Mouse (Mus musculus): ENCODE measurements around the gene Dmrtc2. TPM values are rescaled to one million over a fixed set of nuclear protein-coding genes. Genes with fewer than 3 reads are reported as not detected.

Gene Dmrtc2
- total RNA-seq, 1 experiment from 2014 or later, result not detected

- ATAC-seq (replicated peaks; ENCODE audit: insufficient number of reproducible peaks, low FRiP score, low TSS enrichment, poor library complexity, severe bottlenecking), result no peak
Observed at GRCm38 (mm10) chr7:24861913-24862312, 7.9 kb upstream of the Dmrtc2 start, which contains the start of gene Gm9844. Gene Gm9844, plus strand, starts transcription at chr7:24862213.

GRCm38 (mm10) chr7:24862853-24863252 is 7.0 kb upstream of the Dmrtc2 start:
- ATAC-seq (replicated peaks; ENCODE audit: insufficient number of reproducible peaks, low FRiP score, low TSS enrichment, poor library complexity, severe bottlenecking), result no peak

- ATAC-seq (replicated peaks; ENCODE audit: insufficient number of reproducible peaks, low FRiP score, low TSS enrichment, poor library complexity, severe bottlenecking), result no peak
Observed at GRCm38 (mm10) chr7:24864156-24864555, 5.7 kb upstream of the Dmrtc2 start.

DNA sequence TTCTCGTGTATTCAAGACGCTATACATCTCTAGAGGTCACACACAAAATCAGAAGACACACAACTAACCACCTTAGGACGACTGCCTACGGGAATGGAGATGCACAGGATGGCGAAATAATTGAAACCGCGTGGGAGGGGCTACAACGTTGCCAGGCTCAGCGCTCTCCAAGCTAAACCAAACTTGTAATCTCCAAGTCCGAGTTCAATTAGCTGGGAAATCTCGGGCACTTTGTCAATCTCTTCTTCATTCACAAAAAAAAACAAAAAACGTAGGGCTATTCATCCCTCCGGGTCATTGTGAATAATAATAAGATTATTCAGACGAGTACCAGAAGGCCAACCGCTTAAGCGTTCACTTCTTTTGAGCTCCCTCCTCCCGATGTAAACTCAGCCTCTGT is 777 bp upstream of the Dmrtc2 start:
- no peak for ATAC-seq (replicated peaks; ENCODE audit: insufficient number of reproducible peaks, low FRiP score, low TSS enrichment, poor library complexity, severe bottlenecking)

GRCm38 (mm10) chr7:24877588-24877987 is 7.7 kb downstream of the Dmrtc2 start:
- no peak for ATAC-seq (replicated peaks; ENCODE audit: insufficient number of reproducible peaks, low FRiP score, low TSS enrichment, poor library complexity, severe bottlenecking)

GRCm38 (mm10) chr7:24879620-24880019 is 9.8 kb downstream of the Dmrtc2 start:
- no peak for ATAC-seq (replicated peaks; ENCODE audit: insufficient number of reproducible peaks, low FRiP score, low TSS enrichment, poor library complexity, severe bottlenecking)

DNA sequence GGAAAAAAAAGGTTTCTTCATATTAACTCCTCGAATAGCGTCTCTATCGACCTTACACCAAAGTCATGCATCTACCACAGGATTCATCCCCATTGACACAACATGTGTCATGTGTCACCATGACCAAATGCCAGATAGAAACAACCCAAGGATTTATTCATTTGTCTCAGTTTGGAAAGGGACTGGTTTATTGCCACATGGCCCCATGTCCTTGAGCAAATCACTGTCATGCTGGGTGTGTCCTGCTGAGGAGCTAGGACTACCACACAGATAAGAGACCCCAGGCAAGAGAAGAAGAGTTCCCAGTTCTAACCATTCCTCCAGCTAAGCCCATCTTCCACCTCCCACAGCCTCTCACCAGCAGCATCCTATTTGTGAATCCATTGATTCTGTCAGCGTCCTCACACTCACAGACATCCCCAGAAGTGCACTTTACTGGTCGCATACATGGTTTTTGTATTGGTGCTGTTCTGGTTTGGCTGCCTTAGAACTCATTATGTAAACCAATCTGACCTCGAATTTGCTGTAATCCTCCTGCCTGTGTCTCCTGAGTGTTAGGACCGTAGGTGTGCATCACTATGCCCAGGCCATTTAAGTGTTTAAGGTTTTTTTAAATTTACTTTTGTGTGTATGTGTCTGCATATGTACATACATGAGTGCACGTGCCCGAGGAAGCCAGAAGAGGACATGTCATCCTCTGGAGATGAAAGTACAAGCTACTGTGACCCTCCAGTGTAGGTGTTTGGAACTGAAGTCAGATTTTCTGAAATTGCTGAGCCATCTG is 12.8 kb downstream of the Dmrtc2 start:
- ATAC-seq (replicated peaks; ENCODE audit: insufficient number of reproducible peaks, low FRiP score, low TSS enrichment, poor library complexity, severe bottlenecking), result no peak

GRCm38 (mm10) chr7:24883896-24884692 is 14.2 kb downstream of the Dmrtc2 start, which contains the start of gene Rps19:
Gene Rps19, plus strand, starts transcription at chr7:24884371.
- peak; percentile 89 for ATAC-seq (replicated peaks; ENCODE audit: insufficient number of reproducible peaks, low FRiP score, low TSS enrichment, poor library complexity, severe bottlenecking)

DNA sequence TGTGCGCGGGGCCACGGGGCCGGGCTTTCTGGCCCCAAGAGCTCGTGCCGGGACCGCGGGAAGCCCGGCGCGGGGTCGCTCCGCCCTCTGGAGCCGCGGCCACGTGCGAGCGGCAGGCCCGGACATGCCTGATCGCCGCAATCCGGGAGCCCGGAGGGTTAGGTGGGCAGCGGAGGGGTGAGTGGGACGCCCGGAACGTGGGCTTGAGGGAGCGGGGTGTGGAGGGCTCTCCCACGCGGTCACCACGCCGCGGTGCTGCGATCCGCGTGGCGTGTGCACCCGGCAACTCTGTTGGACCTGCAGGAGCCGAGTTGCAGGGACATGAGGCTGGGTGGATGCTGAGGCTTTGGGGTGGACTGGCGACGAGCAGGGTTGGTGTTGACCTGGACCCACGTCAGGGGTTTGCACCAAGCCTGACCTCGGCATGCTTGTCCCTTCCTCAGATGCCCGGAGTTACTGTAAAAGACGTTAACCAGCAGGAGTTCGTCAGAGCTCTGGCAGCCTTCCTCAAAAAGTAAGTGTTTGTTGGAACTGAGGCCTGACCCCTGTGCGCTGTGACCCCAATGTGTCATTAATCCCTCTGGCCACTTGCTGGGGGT is 14.9 kb downstream of the Dmrtc2 start:
- ATAC-seq (replicated peaks; ENCODE audit: insufficient number of reproducible peaks, low FRiP score, low TSS enrichment, poor library complexity, severe bottlenecking), result no peak

- ATAC-seq (replicated peaks; ENCODE audit: insufficient number of reproducible peaks, low FRiP score, low TSS enrichment, poor library complexity, severe bottlenecking), result no peak
Observed at GRCm38 (mm10) chr7:24885468-24886307, 15.8 kb downstream of the Dmrtc2 start.

DNA sequence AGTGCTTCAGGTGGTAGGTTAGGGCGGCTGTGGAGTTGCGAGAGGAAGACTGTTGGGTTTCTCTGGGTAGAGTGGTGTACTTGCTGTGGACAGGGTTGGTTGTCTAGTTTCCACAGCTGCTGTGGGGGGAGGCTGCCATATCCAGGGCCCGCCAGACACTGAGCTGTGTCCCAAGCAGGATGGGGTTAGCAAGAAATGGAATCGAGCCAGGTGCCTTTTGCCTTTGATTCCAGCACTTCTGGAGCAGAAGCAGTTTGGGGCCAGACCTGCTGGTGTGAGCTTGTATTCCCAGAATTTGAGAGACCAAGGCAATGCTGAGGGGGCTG is 16.4 kb downstream of the Dmrtc2 start:
- ATAC-seq (replicated peaks; ENCODE audit: insufficient number of reproducible peaks, low FRiP score, low TSS enrichment, poor library complexity, severe bottlenecking), result no peak

- no peak for ATAC-seq (replicated peaks; ENCODE audit: insufficient number of reproducible peaks, low FRiP score, low TSS enrichment, poor library complexity, severe bottlenecking)
Observed at GRCm38 (mm10) chr7:24887096-24887495, 17.2 kb downstream of the Dmrtc2 start.

GRCm38 (mm10) chr7:24889431-24890220 is 19.8 kb downstream of the Dmrtc2 start:
- no peak for ATAC-seq (replicated peaks; ENCODE audit: insufficient number of reproducible peaks, low FRiP score, low TSS enrichment, poor library complexity, severe bottlenecking)

- peak; percentile 87 for ATAC-seq (replicated peaks; ENCODE audit: insufficient number of reproducible peaks, low FRiP score, low TSS enrichment, poor library complexity, severe bottlenecking)
Observed at GRCm38 (mm10) chr7:24890281-24891216, 20.7 kb downstream of the Dmrtc2 start.

DNA sequence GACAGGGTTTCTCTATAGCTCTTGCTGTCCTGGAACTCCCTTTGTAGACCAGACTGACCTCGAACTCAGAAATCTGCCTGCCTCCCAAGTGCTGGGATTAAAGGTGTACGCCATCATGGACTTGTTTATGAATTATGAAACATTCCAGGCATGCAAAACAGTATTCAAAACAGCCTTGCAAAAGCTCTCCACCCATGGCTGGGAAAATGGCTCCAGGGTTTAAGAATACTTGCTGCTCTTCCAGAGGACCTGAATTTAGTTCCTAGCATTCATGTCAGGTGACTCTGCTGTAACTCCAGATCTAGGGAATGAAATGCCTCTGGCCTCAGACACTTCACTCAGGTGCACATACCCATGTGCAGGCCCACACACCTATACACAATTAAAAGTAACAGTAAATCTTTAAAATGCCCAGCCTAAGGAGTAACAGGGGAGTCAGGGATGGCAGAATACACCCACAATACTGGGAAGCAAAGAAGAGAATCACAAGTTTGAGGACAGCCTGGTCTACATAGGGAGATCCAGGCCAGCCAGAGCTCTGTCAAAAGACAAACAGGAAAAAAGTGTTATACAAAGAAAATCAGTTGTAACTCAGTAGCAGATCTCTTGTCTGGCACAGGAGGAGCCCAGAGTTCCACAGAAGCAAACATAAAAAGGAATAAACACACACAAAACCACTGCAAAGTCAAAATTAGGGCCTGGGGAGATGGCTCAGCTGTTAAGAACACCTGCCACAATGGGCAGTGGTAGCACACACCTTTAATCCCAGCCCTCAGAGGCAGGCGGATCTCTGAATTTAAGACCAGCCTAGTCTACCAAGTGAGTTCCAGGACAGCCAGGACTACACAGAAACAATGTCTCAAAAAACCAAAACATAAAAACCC is 21.6 kb downstream of the Dmrtc2 start:
- no peak for ATAC-seq (replicated peaks; ENCODE audit: insufficient number of reproducible peaks, low FRiP score, low TSS enrichment, poor library complexity, severe bottlenecking)

DNA sequence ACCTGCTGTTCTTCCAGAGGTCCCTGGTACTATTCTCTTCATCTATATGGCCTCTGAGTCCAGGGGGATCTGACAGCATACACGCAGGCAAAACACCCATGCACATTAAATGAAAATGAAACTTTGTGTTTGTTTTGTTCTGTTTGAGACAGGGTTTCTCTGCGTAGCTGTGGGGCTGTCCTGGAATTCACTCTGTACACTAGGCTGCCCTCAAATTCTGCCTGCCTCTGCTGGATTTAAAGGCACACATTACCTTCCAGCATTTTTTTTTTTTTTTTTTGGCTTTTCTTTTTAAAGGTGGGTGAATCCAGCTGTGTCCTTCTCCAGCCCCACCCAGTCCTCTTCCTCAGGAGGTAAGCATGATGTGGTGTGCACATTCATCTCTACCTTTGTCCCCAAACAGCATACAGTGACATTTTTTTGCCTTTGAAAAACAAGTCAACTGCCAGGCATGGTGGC is 22.3 kb downstream of the Dmrtc2 start:
- ATAC-seq (replicated peaks; ENCODE audit: insufficient number of reproducible peaks, low FRiP score, low TSS enrichment, poor library complexity, severe bottlenecking), result no peak

Measured in monocyte, adult 5-6 weeks (primary cell).